Mouse (Mus musculus) MEL (cell line): ENCODE measurements around the gene Magi3.

Experiments used
- CHD1 ChIP-seq: IDR thresholded peaks from 2 replicates; pipeline ENCODE4 v1.6.1; 2012; ENCODE audit warnings: low read depth, mild to moderate bottlenecking, inconsistent platforms, low read length, improper control_type of control experiment
- CTCF ChIP-seq, 3 experiments: IDR thresholded peaks in 2 of 3; conservative IDR thresholded peaks in 1 of 3; 2 replicates each; pipeline ENCODE4 v1.5.1; 2011 to 2012; ENCODE audit warnings: low read length in 3 of 3, low read depth in 2 of 3, mild to moderate bottlenecking in 2 of 3, improper control_type of control experiment in 1 of 3, inconsistent platforms in 1 of 3, mixed read lengths in 1 of 3, moderate library complexity in 1 of 3; ENCODE audit not compliant: control insufficient read depth in 1 of 3, insufficient read depth in 1 of 3, poor library complexity in 1 of 3, severe bottlenecking in 1 of 3
- E2F4 ChIP-seq: IDR thresholded peaks from 2 replicates; pipeline ENCODE4 v1.6.1; 2011; ENCODE audit warnings: low read depth, low read length, improper control_type of control experiment, borderline replicate concordance
- POLR2A ChIP-seq, 2 experiments: IDR thresholded peaks; 2 replicates each; pipeline ENCODE4 v1.6.1; 2011 to 2012; ENCODE audit warnings: low read length in 2 of 2, mild to moderate bottlenecking in 2 of 2, control low read depth in 1 of 2, improper control_type of control experiment in 1 of 2, low read depth in 1 of 2, moderate library complexity in 1 of 2; ENCODE audit not compliant: control insufficient read depth in 1 of 2, insufficient read depth in 1 of 2, poor library complexity in 1 of 2
- SIN3A ChIP-seq: IDR thresholded peaks from 2 replicates; pipeline ENCODE4 v1.6.1; 2012; ENCODE audit warnings: low read length, improper control_type of control experiment, inconsistent platforms
- TCF12 ChIP-seq: IDR thresholded peaks from 2 replicates; pipeline ENCODE4 v1.6.1; 2014; ENCODE audit warnings: low read depth, mild to moderate bottlenecking, inconsistent platforms, low read length, improper control_type of control experiment, moderate library complexity
- USF2 ChIP-seq, 2 experiments: IDR thresholded peaks; 2 replicates each; pipeline ENCODE4 v1.6.1; 2011 to 2012; ENCODE audit warnings: improper control_type of control experiment in 2 of 2, low read length in 2 of 2, borderline replicate concordance in 1 of 2, inconsistent platforms in 1 of 2, low read depth in 1 of 2, mild to moderate bottlenecking in 1 of 2; ENCODE audit not compliant: insufficient read depth in 1 of 2

- TF ChIP-seq CHD1 (no peak), USF2 (IDR thresholded peaks at IDR 0.05; ENCODE audit: borderline replicate concordance in 1 of 2, insufficient read depth in 1 of 2, low read depth in 1 of 2, low read length in 2 of 2) (no peak), TCF12 (no peak), SIN3A (no peak), POLR2A (IDR thresholded peaks at IDR 0.05; ENCODE audit: control insufficient read depth in 1 of 2, insufficient read depth in 1 of 2, low read depth in 1 of 2, low read length in 2 of 2, poor library complexity in 1 of 2) (no peak), CTCF (IDR thresholded peaks at IDR 0.05 in 2 of 3, conservative IDR thresholded peaks at IDR 0.05 in 1 of 3; ENCODE audit: control insufficient read depth in 1 of 3, insufficient read depth in 1 of 3, low read depth in 2 of 3, low read length in 3 of 3, poor library complexity in 1 of 3, severe bottlenecking in 1 of 3) (no peak), E2F4 (no peak)
Observed at GRCm38 (mm10) chr3:104184270-104184669, 35.9 kb downstream of the Magi3 start.
